Mouse (Mus musculus): Measurements from ENCODE around the gene Arhgap19. TPM values are rescaled to one million over a fixed set of nuclear protein-coding genes. Genes with fewer than 3 reads are reported as not detected.
A peak's percentile ranks its signal among the peaks of the same experiment; 100 is the strongest.
"Not testable (repeated sequence)": the region's sequence is repeated elsewhere in the genome, so short reads cannot be mapped to it uniquely, and the experiment has no call there.

Gene Arhgap19
- polyA plus RNA-seq (2016; fragmentation: Nextera tagmentation; extraction: Ambion mirVana), result 22.4 and 23.2 TPM in 2 replicates

DNA sequence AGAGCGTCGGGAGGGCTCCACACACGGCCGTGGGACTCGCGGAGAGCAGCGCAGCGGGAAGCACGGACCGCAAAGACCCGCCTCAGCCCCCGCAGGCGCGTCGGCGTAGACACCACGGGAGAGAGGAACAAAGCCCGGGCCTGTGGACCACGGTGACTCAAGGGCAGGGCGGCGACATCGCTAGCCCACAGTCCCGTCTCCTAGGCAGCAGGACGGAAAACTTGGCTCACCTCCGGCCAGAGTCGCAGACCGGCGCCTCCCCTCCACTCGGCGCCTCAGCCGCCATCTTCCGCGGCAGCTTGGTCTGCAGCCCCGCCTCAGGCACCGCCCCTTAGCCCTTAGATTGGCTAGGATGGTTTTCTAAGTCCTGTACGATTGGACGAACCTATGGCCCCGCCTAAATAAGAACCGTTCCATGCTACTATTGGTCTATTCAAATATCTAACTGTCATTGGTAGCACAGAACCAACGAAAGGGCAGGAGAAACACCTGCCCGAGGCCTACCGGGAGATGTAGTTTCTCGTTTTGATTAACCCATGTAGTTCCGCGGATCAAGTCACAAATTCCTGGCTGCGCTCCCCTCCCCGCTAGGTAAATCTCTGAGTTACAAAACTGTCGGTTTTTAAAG, at the start of gene Arhgap19:
Gene Arhgap19, minus strand, starts transcription at position 306 of the 628 bp plus-strand sequence.
- H3K9me3 ChIP-seq (replicated peaks), result peaks cover 7% of the 10 kb centered on the region; the same call in 1 of the 2 replicates
- H3K4me2 ChIP-seq (replicated peaks), result peak within 1 kb of the TSS; percentile 73
- 1% methylated on average over 48 of the region's 48 CpGs for WGBS
- H3K27me3 ChIP-seq, result no peaks in the 10 kb centered on the region
- H3K27ac ChIP-seq, result peak within 1 kb of the TSS; percentile 50; the same call in 1 of the 2 replicates
- no peaks in the 10 kb centered on the region for H3K36me3 ChIP-seq
- H3K9ac ChIP-seq, result peak within 1 kb of the TSS; percentile 73
- H3K4me3 ChIP-seq, result peak within 1 kb of the TSS; percentile 78
- peaks cover 16% of the 10 kb centered on the region for H3K4me1 ChIP-seq
- ATAC-seq (ENCODE audit: low FRiP score), result peak; percentile 100

GRCm38 (mm10) chr19:41850719-41851543, 49.1 kb upstream of the Arhgap19 start:
- no peak for ATAC-seq (ENCODE audit: low FRiP score)
- Histone ChIP-seq H3K36me3 (no peaks in the 10 kb centered on the region), H3K27me3 (no peaks in the 10 kb centered on the region), H3K9me3 (replicated peaks) (no peaks in the 10 kb centered on the region), H3K27ac (peak overlapping the region; percentile 85), H3K4me3 (no peak overlapping the region), H3K9ac (no peak overlapping the region; the same call in 1 of the 2 replicates), H3K4me2 (replicated peaks) (peak overlapping the region; percentile 29), H3K4me1 (peaks cover 34% of the 10 kb centered on the region)
- WGBS, result 15% methylated on average over 14 of the region's 14 CpGs

DNA sequence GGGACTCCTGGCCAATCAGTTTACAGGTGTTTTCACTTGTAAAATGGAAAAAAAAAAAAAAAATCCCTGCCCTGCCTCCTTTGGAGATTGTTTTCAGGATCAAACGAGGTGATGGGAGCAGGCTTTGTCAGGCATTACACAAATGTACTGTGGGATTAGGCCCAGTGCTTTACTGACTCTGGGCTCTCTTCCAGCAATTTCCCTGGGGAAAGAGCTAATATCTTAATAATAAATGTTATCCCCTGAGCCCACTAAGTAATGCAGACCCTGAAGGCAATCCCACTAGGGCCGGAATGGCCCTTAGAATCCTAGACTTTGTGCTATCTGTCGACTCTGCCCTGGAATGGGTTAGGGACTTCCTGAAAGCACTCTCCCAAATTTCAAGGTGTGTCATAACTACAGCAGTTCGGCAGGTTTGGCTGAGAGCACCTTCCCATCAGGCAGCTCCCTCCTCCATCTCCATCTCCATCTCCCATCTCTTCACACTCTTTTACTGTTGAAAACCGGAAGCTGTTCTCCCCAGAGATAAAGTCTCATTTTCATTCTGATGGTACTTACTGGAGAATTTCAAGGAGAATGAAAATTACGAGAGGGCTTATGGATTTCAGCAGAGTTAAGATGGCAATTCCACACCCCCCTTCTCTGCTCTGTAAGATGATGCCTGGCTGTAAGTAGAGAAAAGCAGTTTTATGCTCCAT, 48.3 kb upstream of the Arhgap19 start:
- H3K4me2 ChIP-seq (replicated peaks), result peak overlapping the region; percentile 29; the same call in 1 of the 2 replicates

GRCm38 (mm10) chr19:41847992-41848851, 46.4 kb upstream of the Arhgap19 start, which contains the start of gene Frat2:
Gene Frat2, minus strand, starts transcription at chr19:41848132.
- no peaks in the 10 kb centered on the region for H3K36me3 ChIP-seq
- peak; percentile 95 for ATAC-seq (ENCODE audit: low FRiP score)
- H3K9ac ChIP-seq, result peak within 1 kb of the TSS; percentile 87
- peak within 1 kb of the TSS; percentile 92 for H3K27ac ChIP-seq
- 1% methylated on average over 72 of the region's 72 CpGs for WGBS
- peak within 1 kb of the TSS; percentile 98 for H3K4me2 ChIP-seq (replicated peaks)
- no peaks in the 10 kb centered on the region for H3K9me3 ChIP-seq (replicated peaks)
- peak within 1 kb of the TSS; percentile 89 for H3K4me3 ChIP-seq
- H3K27me3 ChIP-seq, result no peaks in the 10 kb centered on the region
- H3K4me1 ChIP-seq, result peaks cover 36% of the 10 kb centered on the region

More for the DNA sequence above, 48.3 kb upstream of the Arhgap19 start:
- ATAC-seq (ENCODE audit: low FRiP score), result no peak
- H3K9me3 ChIP-seq (replicated peaks), result no peaks in the 10 kb centered on the region
- H3K9ac ChIP-seq, result no peak overlapping the region
- no peak overlapping the region for H3K4me3 ChIP-seq
- H3K27me3 ChIP-seq, result no peaks in the 10 kb centered on the region
- peaks cover 36% of the 10 kb centered on the region for H3K4me1 ChIP-seq
- H3K27ac ChIP-seq, result peak overlapping the region; percentile 85
- H3K36me3 ChIP-seq, result no peaks in the 10 kb centered on the region
- WGBS, result 18% methylated on average over 6 of the region's 6 CpGs

DNA sequence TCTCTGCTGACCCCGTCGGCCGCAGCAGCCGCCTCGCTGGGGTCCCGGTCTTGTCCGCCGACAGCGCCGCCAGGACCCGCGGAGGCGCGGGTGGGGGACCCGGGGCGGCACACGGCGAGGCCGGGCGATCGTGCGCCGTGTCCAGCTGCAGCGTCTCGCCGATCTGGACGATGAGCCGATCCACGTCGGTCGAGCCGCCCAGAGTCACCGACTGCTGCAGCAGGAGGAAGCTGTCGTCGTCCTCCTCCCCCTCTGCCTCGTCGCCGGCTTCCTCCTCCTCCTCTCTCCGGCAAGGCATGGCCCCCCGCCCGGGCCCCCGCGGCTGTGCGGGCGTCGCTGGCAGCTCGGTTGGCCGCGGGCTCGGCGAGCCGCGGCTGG, 45.8 kb upstream of the Arhgap19 start:
- H3K36me3 ChIP-seq; H3K9me3 ChIP-seq (replicated peaks); H3K27me3 ChIP-seq: not testable (repeated sequence)
- ATAC-seq (ENCODE audit: low FRiP score), result peak; percentile 70
- peak overlapping the region; percentile 87 for H3K9ac ChIP-seq
- under 1% methylated on average over 42 of the region's 53 CpGs for WGBS
- peak overlapping the region; percentile 89 for H3K4me3 ChIP-seq
- peak overlapping the region; percentile 98 for H3K4me2 ChIP-seq (replicated peaks)
- H3K4me1 ChIP-seq, result peaks cover 36% of the 10 kb centered on the region
- peak overlapping the region; percentile 92 for H3K27ac ChIP-seq

DNA sequence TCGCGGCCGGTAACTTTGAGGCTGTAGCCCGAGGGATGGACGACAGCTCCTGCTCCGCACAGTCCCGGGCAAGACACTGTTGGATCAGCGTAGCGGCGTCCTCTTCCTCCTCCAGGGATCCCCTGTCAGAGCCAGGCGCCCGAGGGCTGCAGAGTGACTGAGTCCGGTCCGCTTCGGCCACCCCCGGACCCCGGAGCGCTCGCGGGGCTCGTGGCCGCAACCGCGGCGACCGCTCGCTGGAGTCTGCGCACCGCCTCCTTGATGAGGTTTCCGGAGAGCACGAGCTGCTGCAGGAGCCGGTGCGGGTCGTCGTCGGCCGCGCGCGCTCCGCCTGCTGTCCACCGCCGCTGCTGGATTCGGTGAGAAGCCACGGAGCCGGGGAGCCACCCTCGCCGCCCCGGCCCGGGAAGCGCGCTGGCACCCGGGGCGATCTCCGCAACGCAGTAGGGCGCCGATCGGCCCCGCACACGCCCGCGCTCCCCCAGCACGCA, 45.3 kb upstream of the Arhgap19 start:
- peak overlapping the region; percentile 98 for H3K4me2 ChIP-seq (replicated peaks)
- 0 out of 2 replicates have a peak, but pooled peaks have one; percentile 1 for ATAC-seq (ENCODE audit: low FRiP score)
- peak overlapping the region; percentile 87 for H3K9ac ChIP-seq
- no peaks in the 10 kb centered on the region for H3K27me3 ChIP-seq
- H3K36me3 ChIP-seq, result no peaks in the 10 kb centered on the region
- H3K4me1 ChIP-seq, result peaks cover 36% of the 10 kb centered on the region
- no peaks in the 10 kb centered on the region for H3K9me3 ChIP-seq (replicated peaks)
- peak overlapping the region; percentile 89 for H3K4me3 ChIP-seq
- peak overlapping the region; percentile 92 for H3K27ac ChIP-seq
- WGBS, result under 1% methylated on average over 63 of the region's 64 CpGs

DNA sequence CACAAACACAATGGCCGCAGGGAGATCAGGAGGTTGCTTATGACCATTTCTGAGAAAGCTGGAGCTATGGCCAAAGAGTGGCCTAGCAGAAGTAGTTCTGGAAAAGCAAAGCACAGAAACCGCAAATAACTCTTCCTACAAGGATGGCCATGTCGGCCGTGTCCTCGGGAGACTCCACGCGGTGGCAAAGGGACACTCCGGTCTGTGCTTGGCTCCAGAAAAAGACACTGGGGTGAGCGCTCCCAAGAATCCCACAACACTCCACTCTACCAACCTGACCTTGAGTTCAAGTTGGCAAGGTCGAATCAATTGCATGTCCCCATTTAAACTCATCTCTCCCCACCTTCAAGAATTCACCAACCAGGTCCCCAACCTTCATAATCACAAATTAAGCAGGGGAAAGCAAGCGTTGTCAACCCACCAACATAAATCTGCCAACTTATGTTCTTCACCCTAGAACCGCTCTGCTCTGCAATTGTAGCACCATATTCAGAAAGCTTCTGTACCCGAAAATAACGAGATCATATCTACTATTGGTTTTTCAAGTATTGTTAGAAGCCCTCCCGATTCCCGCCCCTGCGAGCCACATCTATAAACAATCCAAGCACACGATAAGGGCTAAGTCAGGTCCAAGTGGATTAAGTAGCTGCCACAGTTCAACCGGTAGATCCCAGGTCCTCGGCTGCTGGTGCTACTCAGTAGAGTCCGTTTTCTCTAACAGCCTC, 44.7 kb upstream of the Arhgap19 start:
- Histone ChIP-seq H3K27ac (peak overlapping the region; percentile 92; the same call in 1 of the 2 replicates), H3K4me1 (peaks cover 32% of the 10 kb centered on the region), H3K4me3 (peak overlapping the region; percentile 89), H3K9ac (peak overlapping the region; percentile 87), H3K9me3 (replicated peaks) (no peaks in the 10 kb centered on the region), H3K36me3 (no peaks in the 10 kb centered on the region), H3K27me3 (no peaks in the 10 kb centered on the region), H3K4me2 (replicated peaks) (peak overlapping the region; percentile 98)
- WGBS, result 12% methylated on average over 21 of the region's 21 CpGs
- no peak for ATAC-seq (ENCODE audit: low FRiP score)

GRCm38 (mm10) chr19:41844345-41844744, 42.5 kb upstream of the Arhgap19 start:
- 85% methylated on average over 6 of the region's 6 CpGs for WGBS
- peaks cover 12% of the 10 kb centered on the region for H3K4me1 ChIP-seq

GRCm38 (mm10) chr19:41842706-41843105, 40.9 kb upstream of the Arhgap19 start:
- peaks cover 12% of the 10 kb centered on the region for H3K4me1 ChIP-seq
- no peaks in the 10 kb centered on the region for H3K9me3 ChIP-seq (replicated peaks)
- no peaks in the 10 kb centered on the region for H3K36me3 ChIP-seq
- no peaks in the 10 kb centered on the region; the same call in 1 of the 2 replicates for H3K27me3 ChIP-seq
- no peak overlapping the region for H3K4me3 ChIP-seq
- no peak overlapping the region for H3K4me2 ChIP-seq (replicated peaks)
- no peak overlapping the region for H3K27ac ChIP-seq
- H3K9ac ChIP-seq, result no peak overlapping the region
- 84% methylated on average over 4 of the region's 4 CpGs for WGBS
- no peak for ATAC-seq (ENCODE audit: low FRiP score)

More at GRCm38 (mm10) chr19:41844345-41844744, 42.5 kb upstream of the Arhgap19 start:
- ATAC-seq (ENCODE audit: low FRiP score), result no peak
- no peaks in the 10 kb centered on the region for H3K9me3 ChIP-seq (replicated peaks)
- no peak overlapping the region for H3K27ac ChIP-seq
- H3K4me3 ChIP-seq, result no peak overlapping the region
- H3K27me3 ChIP-seq, result no peaks in the 10 kb centered on the region; the same call in 1 of the 2 replicates
- H3K9ac ChIP-seq, result no peak overlapping the region
- no peak overlapping the region for H3K4me2 ChIP-seq (replicated peaks)
- H3K36me3 ChIP-seq, result no peaks in the 10 kb centered on the region

DNA sequence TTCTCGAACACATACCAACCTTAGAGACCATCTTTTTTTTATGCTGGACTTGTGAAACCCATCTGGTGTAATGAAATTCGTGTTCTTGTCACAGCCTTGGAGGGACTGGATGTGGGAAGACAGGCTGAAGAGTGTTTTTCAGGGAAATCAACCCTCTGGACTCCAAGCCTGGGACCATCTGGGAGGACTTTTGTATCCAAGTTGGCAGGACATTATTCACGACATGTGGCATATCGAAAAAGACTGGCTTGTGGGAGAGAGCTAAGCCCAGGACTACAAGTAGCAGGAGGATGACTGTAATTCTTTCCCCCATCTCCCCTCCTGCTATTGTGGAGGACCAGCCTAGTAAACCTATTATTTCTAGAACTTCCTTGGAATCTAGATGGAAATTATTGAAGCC, 40.3 kb upstream of the Arhgap19 start:
- Histone ChIP-seq H3K4me1 (peaks cover 12% of the 10 kb centered on the region), H3K27ac (no peak overlapping the region), H3K9me3 (replicated peaks) (no peaks in the 10 kb centered on the region), H3K4me2 (replicated peaks) (no peak overlapping the region), H3K9ac (no peak overlapping the region), H3K4me3 (no peak overlapping the region), H3K36me3 (no peaks in the 10 kb centered on the region), H3K27me3 (no peaks in the 10 kb centered on the region; the same call in 1 of the 2 replicates)
- 88% methylated on average over 4 of the region's 4 CpGs for WGBS
- no peak for ATAC-seq (ENCODE audit: low FRiP score)
